Mouse (Mus musculus): ENCODE data around the gene Proser2. TPM values are rescaled to one million over a fixed set of nuclear protein-coding genes. Genes with fewer than 3 reads are reported as not detected.
A peak's percentile ranks its signal among the peaks of the same experiment; 100 is the strongest.

Proser2 gene
- 11.2 and 11.8 TPM in 2 replicates for total RNA-seq (2021)
- long read RNA-seq, experiment 1, full-length matches to known transcripts = 38 of 43 reads
- long read RNA-seq, experiment 1, partial matches to known transcripts = 3 of 43 reads
- long read RNA-seq, experiment 1, other reads (novel, unspliced or antisense) = 2 of 43 reads
- long read RNA-seq, experiment 2, full-length matches to known transcripts = 26 of 37 reads
- long read RNA-seq, experiment 2, partial matches to known transcripts = 9 of 37 reads
- long read RNA-seq, experiment 2, other reads (novel, unspliced or antisense) = 2 of 37 reads

GRCm38 (mm10) chr2:6129555-6130355 is at the start of gene Proser2:
TSS of gene Proser2 (minus strand) at chr2:6130211.
- peak; percentile 94 for DNase-seq

- DNase-seq = no peak
Measured at GRCm38 (mm10) chr2:6179749-6180117, 49.7 kb upstream of the Proser2 start.

- no peak for DNase-seq
Measured at GRCm38 (mm10) chr2:6178901-6179748, 49.1 kb upstream of the Proser2 start.

GRCm38 (mm10) chr2:6173013-6173412 is 43.0 kb upstream of the Proser2 start:
- no peak for DNase-seq

GRCm38 (mm10) chr2:6168560-6168959 is 38.5 kb upstream of the Proser2 start:
- no peak for DNase-seq

GRCm38 (mm10) chr2:6167843-6168558 is 38.0 kb upstream of the Proser2 start:
- DNase-seq = peak; percentile 83

GRCm38 (mm10) chr2:6165771-6166170 is 35.8 kb upstream of the Proser2 start:
- DNase-seq = peak; percentile 14

GRCm38 (mm10) chr2:6164606-6165290 is 34.7 kb upstream of the Proser2 start:
- no peak for DNase-seq

- peak; percentile 19 for DNase-seq
Measured at GRCm38 (mm10) chr2:6162366-6163040, 32.5 kb upstream of the Proser2 start.

GRCm38 (mm10) chr2:6159735-6160134 is 29.7 kb upstream of the Proser2 start:
- DNase-seq = no peak

GRCm38 (mm10) chr2:6159219-6159618 is 29.2 kb upstream of the Proser2 start:
- no peak for DNase-seq

- DNase-seq = no peak
Measured at GRCm38 (mm10) chr2:6157635-6158034, 27.6 kb upstream of the Proser2 start.

- DNase-seq = no peak
Measured at GRCm38 (mm10) chr2:6157208-6157607, 27.2 kb upstream of the Proser2 start.

GRCm38 (mm10) chr2:6149801-6150200 is 19.8 kb upstream of the Proser2 start:
- DNase-seq = no peak

GRCm38 (mm10) chr2:6146901-6147300 is 16.9 kb upstream of the Proser2 start:
- no peak for DNase-seq

GRCm38 (mm10) chr2:6146257-6146656 is 16.2 kb upstream of the Proser2 start:
- DNase-seq = no peak

GRCm38 (mm10) chr2:6145611-6146010 is 15.6 kb upstream of the Proser2 start:
- no peak for DNase-seq

GRCm38 (mm10) chr2:6142915-6143654 is 13.1 kb upstream of the Proser2 start:
- DNase-seq = no peak

GRCm38 (mm10) chr2:6140572-6141161 is 10.7 kb upstream of the Proser2 start:
- DNase-seq = no peak

- no peak for DNase-seq
Measured at GRCm38 (mm10) chr2:6133871-6134270, 3.9 kb upstream of the Proser2 start.

Data from adrenal gland, postnatal 14 days (tissue).